Mouse (Mus musculus) bone marrow, adult 2 months (tissue): ENCODE data around the gene Fam83d. TPM values are rescaled to one million over a fixed set of nuclear protein-coding genes. Genes with fewer than 3 reads are reported as not detected.

Experiments
- H3K27ac ChIP-seq: fragments of 200-500 bp; 2 replicates; pipeline ENCODE4 v1.5.1; 2012; ENCODE audit warnings: low read depth, mild to moderate bottlenecking, control low read depth, inconsistent platforms, low read length; ENCODE audit not compliant: control insufficient read depth, poor library complexity, insufficient read depth
- H3K4me1 ChIP-seq: fragments of 200-500 bp; 2 replicates; pipeline ENCODE4 v1.6.1; 2011; ENCODE audit warnings: low read length; ENCODE audit not compliant: control insufficient read depth, insufficient read depth
- H3K4me3 ChIP-seq: fragments of 200-500 bp; replicated peaks from 2 replicates; pipeline ENCODE3; 2011; ENCODE audit warnings: mild to moderate bottlenecking, low read depth, low read length, control low read depth; ENCODE audit not compliant: control insufficient read depth
- CTCF ChIP-seq: fragments of 200-500 bp; IDR thresholded peaks from 2 replicates; pipeline ENCODE4 v1.5.1; 2011; ENCODE audit warnings: low read length, control low read depth; ENCODE audit not compliant: control insufficient read depth, insufficient read depth
- POLR2A ChIP-seq: fragments of 200-500 bp; IDR thresholded peaks from 2 replicates; pipeline ENCODE4 v1.6.1; 2011; ENCODE audit warnings: low read depth, mild to moderate bottlenecking, control low read depth, low read length, borderline replicate concordance; ENCODE audit not compliant: control insufficient read depth
- WGBS: fragments of 180-500 bp; shearing (Covaris S2); methylation state at CpG from one replicate; pipeline ENCODE4 v1.1.7; 2018; 5-methylcytosine and 5-hydroxymethylcytosine counted together
- polyA plus RNA-seq: library from polyadenylated mRNA; stranded (reverse); fragments of >200 nt; gene quantifications from 2 replicates; pipeline ENCODE4 v1.2.4, GENCODE M21; 2011; ENCODE audit warnings: low replicate concordance; ENCODE audit not compliant: missing spikeins, insufficient read depth, insufficient read length

Fam83d gene
- polyA plus RNA-seq, 1 experiment = 3.0 TPM

DNA sequence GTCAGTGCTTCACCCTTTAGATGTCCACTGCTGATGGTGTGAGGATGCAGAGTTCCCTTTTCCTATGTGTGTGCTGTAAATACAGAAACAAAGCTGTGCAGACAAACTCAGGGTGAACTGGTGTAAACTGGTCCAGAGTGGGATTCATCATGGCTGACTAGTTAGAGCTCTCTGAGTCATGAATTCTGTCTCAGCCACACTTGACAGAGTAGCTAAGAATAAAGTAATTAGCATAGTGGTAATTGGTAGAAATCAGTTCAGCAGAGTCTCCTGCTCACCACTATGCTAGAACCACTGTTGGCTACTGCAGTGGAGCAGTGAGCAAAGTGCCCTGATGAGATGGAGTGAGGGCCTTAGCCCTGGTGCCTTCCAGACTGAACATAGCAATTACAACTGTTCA is 47.8 kb downstream of the Fam83d start:
- Histone ChIP-seq H3K4me3 (no peak overlapping the region), H3K27ac (no peak overlapping the region), H3K4me1 (no peaks in the 10 kb centered on the region)
- TF ChIP-seq CTCF = no peak

DNA sequence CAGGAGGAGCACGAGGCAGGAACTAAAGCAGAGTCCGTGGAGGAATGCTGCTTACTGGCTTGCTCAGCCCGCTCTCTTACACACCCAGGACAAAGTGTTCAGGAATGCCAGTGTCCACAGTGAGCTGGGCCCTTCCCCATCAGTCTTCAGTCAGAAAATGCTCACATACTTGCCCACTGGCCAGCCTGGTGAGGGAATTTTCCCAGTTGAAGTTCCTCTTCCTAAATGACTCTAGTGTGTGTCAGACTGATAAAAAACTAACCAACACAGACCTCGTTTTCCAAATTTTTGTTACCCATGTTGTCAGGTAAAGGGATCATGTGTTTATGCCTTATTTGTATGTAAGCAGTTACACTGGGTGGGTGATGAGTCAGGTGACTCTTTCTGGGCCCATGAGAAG is 48.3 kb downstream of the Fam83d start:
- H3K4me1 ChIP-seq = no peaks in the 10 kb centered on the region
- 83% methylated on average over 4 of the region's 4 CpGs for WGBS
- H3K27ac ChIP-seq = no peak overlapping the region
- TF ChIP-seq CTCF (no peak), POLR2A (no peak)
- H3K4me3 ChIP-seq = no peak overlapping the region

DNA sequence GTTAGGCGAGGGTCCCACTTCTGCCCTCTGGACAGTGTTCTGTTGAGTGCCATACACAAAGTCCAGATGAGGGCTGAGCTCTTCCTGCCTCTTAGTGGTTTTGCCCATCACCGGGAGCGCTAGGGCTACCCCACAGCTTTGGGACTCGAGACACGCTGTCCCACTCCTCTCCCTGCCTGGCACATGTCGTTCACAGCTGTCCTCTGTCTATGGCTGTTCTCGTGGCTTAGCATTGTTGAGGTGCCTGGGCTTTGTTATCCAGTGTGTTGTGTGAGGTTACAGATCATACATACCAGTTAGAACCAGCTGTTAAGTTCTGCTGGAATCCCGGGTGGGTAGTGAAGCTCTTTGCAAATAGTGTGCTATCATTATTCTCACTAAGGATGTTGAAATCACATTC is 49.8 kb downstream of the Fam83d start:
- Histone ChIP-seq H3K27ac (no peak overlapping the region), H3K4me3 (no peak overlapping the region), H3K4me1 (no peaks in the 10 kb centered on the region)
- TF ChIP-seq POLR2A (no peak), CTCF (no peak)
- 89% methylated on average over 8 of the region's 8 CpGs for WGBS

DNA sequence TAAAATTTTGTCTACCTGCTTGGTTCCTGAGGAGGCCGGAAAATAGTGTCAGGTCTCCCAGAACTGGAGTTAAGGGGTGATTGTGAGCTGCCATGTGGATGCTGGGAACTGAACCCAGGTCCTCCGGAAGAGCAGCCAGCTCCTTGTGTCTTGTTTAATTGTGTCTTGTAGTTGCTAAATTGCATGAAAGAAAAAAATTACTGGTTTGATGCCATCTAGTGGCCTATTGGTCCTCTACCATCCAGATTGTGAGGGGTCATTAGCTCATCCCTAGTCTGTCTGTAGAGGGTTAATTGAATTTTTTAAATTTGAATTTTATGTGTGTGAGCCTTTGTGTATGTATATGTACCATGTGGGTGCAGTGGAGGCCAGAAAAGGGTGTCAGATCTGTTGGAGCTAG is 60.2 kb downstream of the Fam83d start:
- Histone ChIP-seq H3K4me1 (no peaks in the 10 kb centered on the region), H3K4me3 (no peak overlapping the region), H3K27ac (no peak overlapping the region)
- WGBS = 84% methylated on average over 2 of the region's 2 CpGs
- TF ChIP-seq CTCF (no peak), POLR2A (no peak)

DNA sequence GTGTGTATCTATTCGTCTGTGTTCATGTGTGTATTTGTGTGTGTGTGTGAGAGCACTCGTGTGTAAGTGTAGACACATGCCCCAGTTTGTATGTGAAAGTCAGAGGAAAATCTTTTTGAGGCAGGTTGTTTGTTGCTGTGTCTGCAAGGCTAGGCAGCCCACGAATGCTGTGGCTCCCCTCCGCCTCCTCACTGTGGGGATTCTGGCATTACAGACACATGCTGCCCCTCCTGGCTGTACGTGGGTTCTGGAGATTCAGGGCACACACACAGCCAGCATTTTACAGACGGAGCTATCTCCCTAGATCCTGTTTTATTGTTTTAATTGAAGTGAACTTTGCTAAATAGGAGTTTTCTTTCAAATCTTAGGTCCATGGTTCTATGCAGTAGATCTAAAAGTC is 61.9 kb downstream of the Fam83d start:
- H3K4me3 ChIP-seq = no peak overlapping the region
- TF ChIP-seq POLR2A (no peak), CTCF (no peak)
- WGBS = 86% methylated on average over 6 of the region's 6 CpGs
- no peaks in the 10 kb centered on the region for H3K4me1 ChIP-seq
- no peak overlapping the region for H3K27ac ChIP-seq

DNA sequence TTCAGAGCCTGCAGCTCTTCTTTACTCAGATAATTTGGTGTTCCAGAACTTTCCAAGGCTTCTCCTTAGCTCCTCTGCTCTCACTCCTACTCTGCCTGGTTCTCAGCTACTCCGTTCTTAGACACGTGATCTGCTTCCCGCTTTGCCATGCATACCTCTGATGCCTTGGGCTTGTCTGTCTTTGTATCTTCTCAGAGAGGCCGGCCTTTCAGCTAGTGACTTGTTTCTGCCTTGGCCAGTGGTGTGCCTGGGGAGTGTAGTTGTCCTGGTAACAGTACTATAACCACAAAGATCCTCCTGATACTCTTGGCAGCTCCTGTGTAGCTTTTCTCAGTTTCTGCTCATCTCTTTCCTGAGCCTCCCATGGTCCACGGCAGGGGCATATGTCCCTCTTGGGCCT is 65.3 kb downstream of the Fam83d start:
- Histone ChIP-seq H3K27ac (no peak overlapping the region), H3K4me1 (no peaks in the 10 kb centered on the region), H3K4me3 (no peak overlapping the region)
- 84% methylated on average over 5 of the region's 5 CpGs for WGBS
- TF ChIP-seq CTCF = no peak

DNA sequence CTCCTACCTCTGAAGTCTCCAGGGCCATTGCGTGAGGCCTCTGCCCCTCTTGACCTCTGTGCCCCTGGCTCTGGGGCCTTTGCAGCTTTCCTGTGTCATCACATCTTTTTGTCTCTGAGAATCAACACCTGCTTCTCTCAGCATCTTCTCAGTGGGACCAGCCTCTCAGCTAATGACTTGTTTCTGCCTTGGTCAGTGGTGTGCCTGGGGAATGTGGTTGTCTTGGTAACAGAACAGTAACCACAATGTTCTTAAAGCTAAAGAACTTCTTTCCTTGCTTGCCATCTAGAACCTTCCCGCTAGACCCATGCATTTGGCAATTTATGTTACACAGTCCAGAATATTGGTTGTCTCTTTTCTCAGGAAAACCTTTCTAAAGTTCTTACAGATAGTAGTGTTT is 65.8 kb downstream of the Fam83d start:
- TF ChIP-seq POLR2A (no peak), CTCF (no peak)

More for the DNA sequence above, 65.8 kb downstream of the Fam83d start:
- H3K4me3 ChIP-seq = no peak overlapping the region
- H3K27ac ChIP-seq = no peak overlapping the region
- no peaks in the 10 kb centered on the region for H3K4me1 ChIP-seq
- WGBS = 87% methylated on average over 2 of the region's 2 CpGs

Other genes with a start within 250 kb of the Fam83d start
- not detected in 2 replicates for gene Slc32a1, start 157.3 kb upstream of the Fam83d start, polyA plus RNA-seq
- 10.9 and 12.9 TPM in 2 replicates for gene Actr5, start 143.2 kb upstream of the Fam83d start, polyA plus RNA-seq
- gene Ppp1r16b, start 102.7 kb upstream of the Fam83d start, polyA plus RNA-seq = 3.8 and 5.3 TPM in 2 replicates
- gene Dhx35, start 26.7 kb downstream of the Fam83d start, polyA plus RNA-seq = 3.2 and 10.7 TPM in 2 replicates